Mouse (Mus musculus) left cerebral cortex, postnatal 14 days (tissue): ENCODE results near the gene Foxb2. TPM values are rescaled to one million over a fixed set of nuclear protein-coding genes. Genes with fewer than 3 reads are reported as not detected.
"Not testable (repeated sequence)": the region's sequence is repeated elsewhere in the genome, so short reads cannot be mapped to it uniquely, and the experiment has no call there.

Experiments
- DNase-seq, 2 experiments: peaks; one replicate each; pipeline ENCODE4 v3.0.0; 2021 to 2022; ENCODE audit warnings: low spot score in 2 of 2, mixed read lengths in 1 of 2
- intact Hi-C: fragments of 180-260 bp; cut with DNase I; formaldehyde crosslinking; loops from one replicate; pipeline ENCODE4 v1.15.1; 2025
- long read RNA-seq, 2 experiments: library from polyadenylated mRNA; stranded (forward); transcript quantifications; one replicate each; pipeline ENCODE4 v2.0.0; 2021
- total RNA-seq, 2 experiments: library from RNA; stranded (reverse); gene quantifications; 2 replicates each; pipeline ENCODE4 v1.2.3; 2021

Foxb2 gene
- total RNA-seq, result not detected
- long read RNA-seq, experiment 1, result 0 reads
- long read RNA-seq, experiment 2, result 0 reads

DNA sequence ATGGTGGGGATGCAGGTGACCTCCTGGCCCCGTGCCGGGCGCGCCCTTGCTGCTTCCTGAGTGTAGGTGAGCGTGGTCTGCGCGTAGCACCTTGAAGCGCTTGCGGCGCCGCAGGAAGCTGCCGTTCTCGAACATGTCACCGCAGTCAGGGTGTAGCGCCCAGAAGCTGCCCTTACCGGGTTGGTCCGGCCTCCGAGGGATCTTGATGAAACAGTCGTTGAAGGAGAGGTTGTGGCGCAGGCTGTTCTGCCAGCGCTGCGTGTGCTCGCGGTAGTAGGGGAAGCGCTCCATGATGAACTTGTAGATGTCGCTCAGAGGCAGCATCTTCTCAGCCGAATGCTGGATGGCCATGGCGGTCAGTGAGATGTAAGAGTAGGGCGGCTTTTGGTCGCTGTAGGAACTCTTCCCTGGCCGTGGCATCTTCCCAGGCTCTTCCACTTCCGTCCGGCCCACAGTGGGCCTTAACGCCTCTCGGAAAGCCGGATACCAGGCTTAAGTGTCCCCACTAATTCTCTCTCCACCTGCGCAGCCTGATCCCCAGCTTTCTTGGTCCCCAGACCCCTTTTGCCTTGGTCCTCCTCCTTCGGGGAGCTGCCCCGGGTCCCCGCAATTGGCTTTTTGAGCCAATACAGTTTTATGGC lies at the start of gene Foxb2:
Gene Foxb2 (minus strand): TSS at position 585 of the 641 bp plus-strand sequence.
- DNase-seq, result no peak
- intact Hi-C loops, result loop anchor here (10.0 kb wide), 1 partner anchor 511 kb away; no protein-coding TSS in a partner anchor

DNA sequence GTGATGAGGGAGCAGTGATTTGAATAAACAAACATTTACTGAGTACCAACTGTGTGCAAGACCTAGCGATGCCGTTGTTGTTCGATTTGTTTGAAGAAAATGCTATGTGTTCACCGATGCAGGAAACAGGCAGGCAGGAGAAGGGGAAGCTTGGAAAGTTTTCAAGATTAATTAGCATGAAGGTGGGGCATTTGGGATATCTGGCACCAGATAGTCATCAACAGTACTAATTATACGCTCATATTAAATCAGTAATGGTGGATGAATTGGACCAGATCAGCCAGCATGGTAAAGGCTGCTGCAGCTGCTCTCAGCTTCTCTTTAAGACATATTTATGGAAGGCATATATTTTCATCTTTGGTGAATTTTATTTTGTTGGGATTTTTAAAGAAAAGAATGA lies 37.9 kb upstream of the Foxb2 start:
- no peak for DNase-seq
- intact Hi-C loops, result no loop called here

DNA sequence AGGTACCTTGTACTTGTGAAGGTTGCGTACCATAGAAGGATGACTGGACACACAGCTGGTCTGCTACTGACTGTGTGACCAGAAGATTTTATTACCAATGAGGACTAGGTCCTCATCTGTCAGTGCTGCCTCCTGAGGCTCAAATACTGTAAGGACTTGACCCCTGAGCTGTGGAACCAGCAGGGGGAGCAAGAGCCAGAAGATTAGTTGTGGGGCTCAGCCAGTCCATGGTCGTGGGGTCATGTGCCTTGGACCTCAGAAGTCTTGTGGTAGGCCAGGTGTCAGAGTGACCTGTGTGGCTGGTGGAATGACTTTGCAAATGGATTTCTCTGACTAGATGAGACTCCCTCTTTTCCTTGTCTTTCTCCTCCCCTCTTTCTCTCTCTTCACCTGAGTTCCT lies 29.5 kb upstream of the Foxb2 start:
- DNase-seq, result no peak
- intact Hi-C loops, result no loop called here

DNA sequence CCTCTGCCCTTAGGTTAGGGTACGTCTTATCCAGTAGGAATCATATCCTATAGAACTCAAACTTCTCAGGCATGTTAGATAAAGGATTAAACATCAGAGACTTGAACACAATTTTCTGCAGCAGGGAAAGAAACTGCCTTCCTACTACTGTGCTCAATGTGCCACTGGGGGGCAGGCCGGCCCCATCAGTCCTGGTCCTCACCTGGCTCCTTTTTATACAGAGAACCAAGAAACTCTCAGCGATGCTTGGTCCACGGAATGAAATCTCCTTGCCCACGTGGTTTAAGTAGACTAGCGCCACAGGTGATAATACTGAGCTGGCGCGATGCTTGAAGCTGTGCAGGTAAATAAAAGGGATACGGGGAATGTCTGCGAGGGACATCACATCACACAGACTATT lies 26.1 kb upstream of the Foxb2 start:
- DNase-seq, result peak; percentile 30 to 33
- intact Hi-C loops, result loop anchor here (5.0 kb wide), 1 partner anchor 133 kb away; no protein-coding TSS in a partner anchor

DNA sequence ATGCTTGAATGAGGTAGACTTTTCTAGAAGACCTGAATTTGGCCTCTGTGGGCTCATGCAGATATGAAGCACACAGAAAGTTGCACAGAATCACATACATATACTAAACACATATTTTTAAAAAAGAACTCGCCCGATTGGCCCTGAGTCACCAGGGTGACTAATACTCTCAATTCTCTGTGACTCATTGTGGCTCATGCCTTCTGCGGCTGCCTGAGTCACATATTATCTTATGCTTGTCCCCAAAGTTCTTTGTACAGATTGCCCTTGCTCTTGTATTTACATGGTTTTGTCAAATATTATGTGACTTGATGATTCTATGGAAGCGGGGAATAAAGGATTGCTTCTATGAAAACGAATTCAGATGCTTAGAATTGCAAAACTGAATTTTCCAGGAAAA lies 25.0 kb upstream of the Foxb2 start:
- peak in 1 of 2 experiments; percentile 10 for DNase-seq
- intact Hi-C loops, result loop anchor here (5.0 kb wide), 1 partner anchor 134 kb away; no protein-coding TSS in a partner anchor

DNA sequence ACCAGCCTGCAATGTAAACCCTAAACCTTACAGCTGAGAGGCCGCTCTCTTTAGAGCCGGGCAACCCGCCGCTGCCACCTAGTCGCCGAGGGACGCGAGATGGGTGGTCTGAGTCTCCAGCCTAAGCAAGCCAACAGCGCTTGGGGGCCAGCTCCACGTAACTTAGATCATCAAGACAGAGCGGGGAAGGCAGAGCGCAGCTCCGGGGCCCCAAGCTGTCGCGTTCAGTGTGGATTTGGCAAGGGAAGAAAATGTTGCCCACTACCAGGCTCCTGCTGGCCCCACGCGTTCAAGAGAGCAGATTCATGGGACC lies 2.8 kb upstream of the Foxb2 start:
- intact Hi-C loops, result loop anchor here (10.0 kb wide), 1 partner anchor 508 kb away; no protein-coding TSS in a partner anchor
- no peak for DNase-seq

DNA sequence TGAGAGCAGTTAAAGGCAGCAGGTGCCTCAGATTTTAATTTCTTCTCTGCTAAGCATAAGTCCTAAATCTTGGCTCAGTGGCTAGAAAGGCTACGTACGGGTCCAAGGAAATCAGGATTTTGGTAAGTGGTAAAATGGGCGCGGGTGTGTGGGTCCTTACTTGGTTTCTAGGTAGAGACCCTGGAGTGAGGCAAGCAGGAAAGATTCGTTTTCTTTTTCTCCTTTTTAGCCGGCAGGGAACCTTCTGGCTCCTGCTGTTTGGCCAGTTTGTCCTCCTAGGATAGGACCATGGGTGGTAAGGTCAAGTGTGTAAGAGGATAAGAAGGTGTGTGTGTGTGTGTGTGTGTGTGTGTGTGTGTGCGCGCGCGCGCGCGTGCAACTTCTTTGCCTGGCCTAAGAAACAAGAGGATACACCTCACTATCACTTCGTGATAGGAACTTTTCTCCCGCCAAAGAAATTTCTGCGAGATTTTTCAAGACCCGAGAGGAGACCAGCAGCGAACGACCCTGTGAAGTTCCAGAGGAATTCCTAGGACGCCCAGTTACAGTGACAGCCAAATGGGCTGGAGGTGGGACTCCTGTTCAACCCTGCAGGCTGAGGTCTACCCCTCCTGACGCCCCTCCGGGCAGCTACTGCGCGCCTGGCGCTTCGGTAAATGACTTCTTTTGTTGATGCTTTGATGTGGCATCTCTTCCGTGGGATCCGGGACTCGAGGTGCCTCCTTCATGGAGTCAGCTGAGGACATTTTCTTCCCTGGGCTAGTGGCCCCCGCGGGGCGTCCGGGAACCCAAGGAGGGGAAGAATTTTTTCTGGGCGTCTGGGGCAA lies 2.2 kb upstream of the Foxb2 start:
- DNase-seq, result no peak
- intact Hi-C loops, result loop anchor here (10.0 kb wide), 1 partner anchor 509 kb away; no protein-coding TSS in a partner anchor

DNA sequence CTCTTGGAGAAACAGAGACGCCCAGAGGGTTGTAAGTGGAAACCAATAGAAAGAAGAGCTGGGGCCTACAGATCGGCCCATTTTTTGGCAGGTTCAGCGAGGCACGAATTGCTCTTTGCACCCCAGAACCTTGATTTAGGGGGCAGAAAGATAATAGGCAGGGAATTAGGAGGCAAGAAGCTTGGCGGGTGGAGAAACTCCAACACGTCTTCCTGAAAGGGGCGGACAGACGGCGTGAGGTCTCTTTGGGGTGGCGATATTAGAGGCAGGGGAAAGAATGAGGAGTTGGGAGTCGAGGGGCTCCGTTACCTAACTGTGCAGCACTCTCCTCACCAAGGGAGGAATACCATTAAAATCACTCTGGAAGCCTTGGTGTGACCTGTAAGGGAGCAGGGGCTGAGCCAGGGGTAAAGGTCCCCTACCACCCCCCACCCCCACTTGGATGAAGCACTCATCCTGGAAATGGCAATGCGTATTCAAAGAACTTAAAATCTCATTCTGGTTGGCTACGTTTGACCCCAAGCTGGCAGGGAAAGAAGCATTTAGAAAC lies 1.5 kb upstream of the Foxb2 start:
- intact Hi-C loops, result loop anchor here (10.0 kb wide), 1 partner anchor 510 kb away; no protein-coding TSS in a partner anchor
- no peak for DNase-seq

DNA sequence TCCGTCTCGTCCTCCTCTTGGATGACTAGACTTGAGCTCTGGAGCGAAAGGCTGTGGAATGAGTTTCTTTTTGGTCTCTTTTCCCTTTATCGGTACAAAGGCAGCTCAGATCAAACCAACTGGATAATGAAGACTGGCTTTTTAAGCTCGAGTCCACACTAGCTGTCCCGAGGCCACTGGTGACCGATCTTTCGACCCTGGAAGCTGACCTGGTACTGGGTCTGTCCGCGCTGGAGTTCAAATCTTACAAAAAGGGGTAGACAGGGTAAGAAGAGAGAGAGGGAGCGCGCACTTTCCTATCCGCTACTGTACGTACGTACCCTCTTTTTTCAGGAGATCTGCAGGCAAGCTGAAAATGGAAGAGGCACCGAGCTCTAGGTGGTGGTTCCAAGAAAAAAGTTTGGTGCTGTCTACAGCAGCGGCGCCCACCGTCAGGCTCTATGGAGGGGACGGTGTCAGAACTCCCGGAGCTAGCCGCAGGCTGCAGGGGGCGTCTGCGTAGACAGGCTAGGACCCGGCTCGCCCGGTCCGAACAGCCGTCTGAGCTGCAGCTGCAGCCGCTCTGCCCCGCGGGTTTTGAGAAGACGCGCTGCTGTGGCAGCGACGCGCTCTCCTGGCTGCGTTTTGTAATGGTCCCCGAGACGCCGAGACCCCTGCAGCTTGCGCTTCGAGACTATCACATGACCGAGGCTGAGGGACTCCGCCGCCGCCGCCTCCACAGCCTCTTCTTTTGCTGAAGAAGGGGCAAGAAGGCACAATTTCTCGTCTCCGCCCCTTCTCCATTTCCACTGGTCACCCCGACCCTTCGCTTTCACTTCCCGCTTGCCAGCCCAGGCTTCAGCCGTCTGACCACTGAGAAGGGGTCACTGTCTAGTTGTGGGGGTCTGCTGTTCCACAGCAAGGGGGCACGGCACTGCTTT lies 597 bp upstream of the Foxb2 start:
- intact Hi-C loops, result loop anchor here (10.0 kb wide), 1 partner anchor 511 kb away; no protein-coding TSS in a partner anchor
- DNase-seq, result no peak

DNA sequence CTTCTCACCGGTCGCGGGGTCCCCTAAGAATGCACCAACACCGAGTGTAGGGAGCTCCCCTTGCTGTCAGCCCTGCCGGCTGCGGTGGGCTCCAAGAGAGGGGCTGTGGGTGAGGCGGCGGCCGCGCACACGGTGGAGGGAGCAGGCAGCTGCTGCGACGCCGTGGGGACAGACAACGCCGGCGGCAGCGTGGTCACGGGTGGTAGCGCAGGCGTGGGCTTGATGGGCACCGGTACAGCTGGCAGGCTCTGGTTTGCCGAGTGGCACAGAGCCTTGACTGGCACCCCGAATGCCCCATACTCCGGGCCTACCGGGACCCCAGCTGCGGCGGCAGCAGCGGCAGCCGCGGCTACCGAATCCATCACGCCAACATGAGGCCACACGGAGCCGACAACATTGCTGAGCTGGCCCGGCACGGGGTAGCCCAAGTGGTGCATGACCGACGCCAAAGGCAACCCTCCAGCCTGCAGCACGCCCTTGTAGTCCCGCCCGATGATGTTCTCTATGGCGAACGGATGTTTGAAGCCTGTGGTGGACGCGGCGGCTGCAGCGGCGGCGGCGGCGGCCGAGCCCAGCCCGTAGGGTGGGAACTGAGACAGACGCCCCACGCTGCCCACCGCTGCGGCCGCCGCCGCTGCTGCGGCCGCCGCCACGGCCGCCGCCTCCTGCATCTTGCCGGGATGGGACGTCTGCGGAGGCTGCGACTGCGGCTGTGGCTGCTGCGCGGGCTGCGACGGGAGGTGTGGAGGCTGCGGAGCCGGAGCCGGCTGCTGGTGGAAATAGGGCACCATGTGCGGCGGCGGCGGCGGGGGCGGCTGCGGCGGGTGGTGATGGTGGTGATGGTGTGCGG lies 1.0 kb downstream of the Foxb2 start:
- intact Hi-C loops, result loop anchor here (10.0 kb wide), 1 partner anchor 512 kb away; no protein-coding TSS in a partner anchor
- DNase-seq, result no peak

DNA sequence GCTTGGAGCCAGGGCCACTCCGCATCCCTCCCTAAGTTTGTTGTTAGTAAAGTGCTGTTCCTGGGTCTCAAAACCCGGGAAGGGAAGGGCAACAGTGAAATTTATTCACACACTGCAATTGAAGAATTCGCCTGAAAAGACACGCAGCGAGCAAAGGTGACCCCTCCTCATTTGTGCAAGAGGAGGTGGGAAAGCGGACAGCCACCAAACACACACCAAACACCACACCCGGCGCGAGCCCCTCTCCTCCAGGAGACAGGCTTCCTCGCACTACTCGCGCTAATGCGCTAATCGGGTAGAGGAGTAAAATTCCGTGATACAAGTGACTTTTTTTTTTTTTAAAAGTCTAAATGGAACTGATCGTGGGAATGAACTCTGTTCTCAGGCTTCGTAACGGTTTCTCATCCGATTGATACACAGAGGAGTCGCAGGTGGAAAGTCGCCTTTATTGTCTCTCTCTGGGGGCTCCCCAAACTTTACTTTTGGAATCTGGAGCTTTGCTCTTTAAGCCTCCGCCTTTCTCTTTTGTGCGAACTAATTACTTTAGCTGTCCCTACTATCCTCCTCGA lies 2.3 kb downstream of the Foxb2 start:
- DNase-seq, result no peak
- intact Hi-C loops, result loop anchor here (10.0 kb wide), 1 partner anchor 514 kb away; no protein-coding TSS in a partner anchor

DNA sequence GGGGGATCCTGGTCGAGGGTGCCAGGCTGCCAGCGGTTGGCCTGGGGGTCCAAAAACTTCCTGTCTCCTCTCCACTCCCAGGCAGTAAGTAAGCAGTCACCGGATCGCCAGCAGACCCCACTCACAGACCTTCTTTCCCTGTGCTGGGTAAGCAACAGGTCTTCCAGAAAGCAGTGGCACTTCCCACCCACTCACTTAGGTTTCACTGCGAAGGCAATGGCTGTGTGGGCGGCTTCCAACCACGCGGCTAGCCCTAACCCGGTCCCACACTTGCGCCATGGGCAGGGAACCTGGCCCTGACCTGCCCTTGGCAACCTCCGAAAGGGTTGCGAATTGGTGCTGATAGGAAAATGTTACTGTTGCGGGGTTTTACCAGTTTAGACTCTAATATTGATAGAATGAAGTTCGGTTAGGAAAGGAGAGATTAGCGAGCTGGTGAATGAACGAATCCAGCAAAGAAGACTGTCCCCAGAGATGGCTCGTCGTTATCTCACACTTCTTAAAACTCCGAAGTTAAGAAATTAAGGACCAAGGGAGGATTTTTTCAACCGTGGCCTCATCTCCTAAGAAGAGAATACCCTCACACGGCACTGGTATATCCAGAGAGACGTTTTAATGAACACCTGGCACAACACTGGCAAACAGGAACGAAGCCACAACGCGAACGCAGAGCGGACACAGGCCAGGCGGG lies 3.0 kb downstream of the Foxb2 start:
- DNase-seq, result no peak
- intact Hi-C loops, result loop anchor here (10.0 kb wide), 1 partner anchor 514 kb away; no protein-coding TSS in a partner anchor

DNA sequence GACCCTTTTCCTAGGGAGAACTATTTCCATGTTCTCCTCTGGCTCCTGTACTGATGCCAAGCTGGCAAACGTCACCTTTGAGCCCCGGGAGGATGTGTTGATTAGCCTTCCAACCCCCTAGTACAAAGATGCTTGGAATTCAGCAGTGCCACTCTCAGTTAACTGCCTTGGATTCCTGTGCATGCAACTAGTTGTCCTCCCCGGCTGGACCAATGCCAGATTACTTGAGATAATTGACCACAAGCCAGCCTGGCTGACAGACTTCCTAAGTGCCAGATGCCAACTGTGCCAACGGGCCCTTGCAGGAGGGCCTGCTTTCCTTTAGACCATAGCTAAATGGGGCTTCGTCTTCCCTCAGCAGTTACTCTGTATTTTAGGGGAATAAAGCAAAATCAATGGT lies 5.1 kb downstream of the Foxb2 start:
- intact Hi-C loops, result no loop called here
- no peak for DNase-seq

DNA sequence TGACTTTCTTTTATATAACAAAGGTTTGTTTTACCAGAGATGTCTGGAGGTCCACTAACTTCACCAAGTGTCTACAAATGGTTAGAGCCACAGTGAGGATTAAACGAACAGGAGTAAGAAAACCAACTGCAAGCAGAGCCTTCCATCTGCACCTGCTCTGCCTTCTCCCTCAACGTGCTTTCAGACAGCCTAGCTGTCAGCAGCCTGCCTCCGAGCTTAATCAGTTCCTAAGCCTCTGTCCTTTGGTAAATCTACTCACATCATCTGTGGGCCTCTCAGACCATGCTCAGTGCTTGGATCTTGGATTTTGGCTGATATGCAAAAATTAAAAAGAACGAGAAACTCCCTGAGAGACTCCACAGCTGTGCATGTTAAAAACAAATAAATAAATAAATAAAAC lies 15.0 kb downstream of the Foxb2 start:
- intact Hi-C loops, result no loop called here
- no peak for DNase-seq

DNA sequence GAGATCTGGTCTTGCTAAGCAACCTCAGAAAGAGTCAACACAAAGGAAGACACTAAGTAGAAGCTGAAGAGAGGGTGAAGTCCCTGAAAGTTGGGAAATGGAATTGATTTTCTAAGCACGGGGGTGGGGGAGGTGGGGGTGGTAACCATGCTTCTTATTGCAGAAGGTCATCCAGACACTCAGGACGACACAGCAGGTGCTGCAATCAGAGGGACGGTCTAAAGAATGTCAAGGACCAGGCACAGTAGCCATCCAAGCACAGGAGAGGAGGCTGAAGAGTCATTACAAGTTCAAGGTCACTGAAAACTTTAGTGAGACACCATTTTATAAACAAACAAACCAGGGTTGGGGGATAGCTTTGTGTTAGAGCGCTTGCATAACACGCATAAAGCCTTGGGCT lies 16.9 kb downstream of the Foxb2 start:
- DNase-seq, result no peak
- intact Hi-C loops, result no loop called here

DNA sequence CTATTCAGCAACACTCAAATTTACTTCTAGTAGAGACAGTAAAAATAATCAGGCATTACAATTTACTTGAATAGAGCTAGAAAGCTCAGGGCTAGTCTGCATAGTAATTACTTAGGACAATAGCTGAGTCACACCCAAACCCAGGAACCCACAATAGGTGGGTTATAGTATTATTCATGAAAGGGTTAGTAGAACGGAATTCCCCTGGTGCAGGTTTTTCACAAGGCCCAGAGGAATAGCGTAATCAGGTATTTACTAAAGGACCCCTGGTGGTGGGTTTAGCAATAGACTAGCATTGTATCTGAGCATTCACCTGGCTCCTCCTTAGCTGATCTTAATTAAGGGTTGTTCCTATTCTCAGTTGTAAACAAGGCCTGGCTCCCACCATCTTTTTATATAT lies 29.5 kb downstream of the Foxb2 start:
- DNase-seq, intact Hi-C loops: not testable (repeated sequence)

DNA sequence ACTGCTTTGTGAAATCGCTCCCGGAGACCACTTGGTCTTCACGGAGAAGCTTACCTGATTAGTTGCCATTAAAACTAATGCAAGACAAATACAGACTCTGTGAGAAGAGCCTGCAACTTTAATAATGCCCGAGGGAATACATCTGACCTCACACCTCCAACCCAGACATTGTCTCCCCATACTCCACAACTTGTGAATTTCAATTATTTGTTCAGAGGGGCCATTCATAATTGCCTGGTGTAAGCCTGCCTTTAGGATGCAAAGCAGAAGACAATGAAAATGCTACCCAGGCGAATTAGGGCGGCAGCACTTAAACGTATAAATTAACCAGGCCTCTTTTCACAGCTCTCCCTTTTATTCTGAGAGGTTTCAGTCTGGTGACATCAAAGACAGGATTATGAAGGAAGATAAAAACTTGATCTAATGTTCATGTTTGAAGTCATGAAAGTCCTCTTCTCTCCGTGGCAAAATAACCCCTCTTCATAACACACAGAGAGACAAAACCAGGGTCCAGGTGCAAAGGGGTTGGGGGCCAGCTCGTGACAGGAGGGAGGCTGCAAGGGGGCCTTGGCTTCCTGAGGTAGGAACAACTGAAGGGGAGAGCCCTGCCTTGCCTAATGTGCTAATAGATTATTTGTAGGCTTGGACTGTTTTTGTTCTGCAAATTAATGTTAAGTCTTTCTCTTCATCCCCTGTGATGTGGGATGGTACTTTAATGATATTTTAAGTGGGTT lies 31.9 kb downstream of the Foxb2 start:
- DNase-seq, result no peak
- intact Hi-C loops, result no loop called here
